Mouse (Mus musculus): ENCODE results near the gene Atg5. TPM values are rescaled to one million over a fixed set of nuclear protein-coding genes. Genes with fewer than 3 reads are reported as not detected.

Gene Atg5
- polyA plus RNA-seq, 1 experiment from 2014 or later, result 47.8 TPM

GRCm38 (mm10) chr10:44357316-44357715 lies 89.2 kb downstream of the Atg5 start:
- Histone ChIP-seq H3K4me1 (peaks cover 5% of the 10 kb centered on the region), H3K36me3 (no peaks in the 10 kb centered on the region), H3K4me2 (replicated peaks) (no peak overlapping the region), H3K9me3 (no peaks in the 10 kb centered on the region), H3K4me3 (no peak overlapping the region), H3K27ac (replicated peaks) (no peak overlapping the region), H3K27me3 (no peaks in the 10 kb centered on the region), H3K9ac (replicated peaks) (no peak overlapping the region)
- ATAC-seq (ENCODE audit: low FRiP score, low read depth), result no peak
- WGBS, result 39% methylated on average over 13 of the region's 13 CpGs

- WGBS, result 78% methylated on average over 6 of the region's 6 CpGs
- no peak overlapping the region for H3K4me3 ChIP-seq
- H3K36me3 ChIP-seq, result no peaks in the 10 kb centered on the region
- H3K9me3 ChIP-seq, result no peaks in the 10 kb centered on the region
- H3K4me1 ChIP-seq, result peaks cover 5% of the 10 kb centered on the region
- no peak overlapping the region for H3K27ac ChIP-seq (replicated peaks)
- H3K27me3 ChIP-seq, result no peaks in the 10 kb centered on the region
- no peak for ATAC-seq (ENCODE audit: low FRiP score, low read depth)
- no peak overlapping the region for H3K9ac ChIP-seq (replicated peaks)
- H3K4me2 ChIP-seq (replicated peaks), result no peak overlapping the region
These were observed 90.7 kb downstream of the Atg5 start for GRCm38 (mm10) chr10:44358816-44359215.

GRCm38 (mm10) chr10:44360632-44361031 lies 92.5 kb downstream of the Atg5 start:
- Histone ChIP-seq H3K4me2 (replicated peaks) (no peak overlapping the region), H3K36me3 (no peaks in the 10 kb centered on the region), H3K4me1 (peaks cover 5% of the 10 kb centered on the region), H3K27ac (replicated peaks) (no peak overlapping the region), H3K9ac (replicated peaks) (no peak overlapping the region), H3K27me3 (no peaks in the 10 kb centered on the region), H3K4me3 (no peak overlapping the region), H3K9me3 (no peaks in the 10 kb centered on the region)
- no peak for ATAC-seq (ENCODE audit: low FRiP score, low read depth)
- WGBS, result 85% methylated on average over 11 of the region's 11 CpGs

GRCm38 (mm10) chr10:44362435-44362834 lies 94.3 kb downstream of the Atg5 start:
- Histone ChIP-seq H3K4me3 (no peak overlapping the region), H3K9me3 (no peaks in the 10 kb centered on the region), H3K4me1 (peaks cover under 1% of the 10 kb centered on the region), H3K9ac (replicated peaks) (no peak overlapping the region), H3K27me3 (no peaks in the 10 kb centered on the region), H3K4me2 (replicated peaks) (no peak overlapping the region), H3K36me3 (no peaks in the 10 kb centered on the region), H3K27ac (replicated peaks) (no peak overlapping the region)
- no peak for ATAC-seq (ENCODE audit: low FRiP score, low read depth)
- WGBS, result 82% methylated on average over 5 of the region's 5 CpGs

- H3K27me3 ChIP-seq, result no peaks in the 10 kb centered on the region
- no peak for ATAC-seq (ENCODE audit: low FRiP score, low read depth)
- H3K9me3 ChIP-seq, result no peaks in the 10 kb centered on the region
- no peaks in the 10 kb centered on the region; the same call in 1 of the 2 replicates for H3K4me1 ChIP-seq
- WGBS, result 84% methylated on average over 9 of the region's 9 CpGs
- no peak overlapping the region for H3K4me2 ChIP-seq (replicated peaks)
- H3K9ac ChIP-seq (replicated peaks), result no peak overlapping the region
- H3K4me3 ChIP-seq, result no peak overlapping the region
- no peak overlapping the region for H3K27ac ChIP-seq (replicated peaks)
- H3K36me3 ChIP-seq, result no peaks in the 10 kb centered on the region
These were observed 94.7 kb downstream of the Atg5 start for GRCm38 (mm10) chr10:44362846-44363245.

GRCm38 (mm10) chr10:44366186-44366585 lies 98.0 kb downstream of the Atg5 start:
- Histone ChIP-seq H3K27me3 (no peaks in the 10 kb centered on the region), H3K9me3 (no peaks in the 10 kb centered on the region), H3K36me3 (no peaks in the 10 kb centered on the region), H3K4me3 (no peak overlapping the region), H3K9ac (replicated peaks) (no peak overlapping the region), H3K4me1 (no peaks in the 10 kb centered on the region), H3K4me2 (replicated peaks) (no peak overlapping the region), H3K27ac (replicated peaks) (no peak overlapping the region)
- ATAC-seq (ENCODE audit: low FRiP score, low read depth), result no peak
- WGBS, result 95% methylated on average over 2 of the region's 2 CpGs

GRCm38 (mm10) chr10:44367043-44367442 lies 98.9 kb downstream of the Atg5 start:
- 83% methylated on average over 12 of the region's 12 CpGs for WGBS
- Histone ChIP-seq H3K4me1 (no peaks in the 10 kb centered on the region), H3K4me2 (replicated peaks) (no peak overlapping the region), H3K27ac (replicated peaks) (no peak overlapping the region), H3K9me3 (no peaks in the 10 kb centered on the region), H3K9ac (replicated peaks) (no peak overlapping the region), H3K27me3 (no peaks in the 10 kb centered on the region), H3K36me3 (no peaks in the 10 kb centered on the region), H3K4me3 (no peak overlapping the region)
- no peak for ATAC-seq (ENCODE audit: low FRiP score, low read depth)

GRCm38 (mm10) chr10:44368596-44368995 lies 100.4 kb downstream of the Atg5 start:
- Histone ChIP-seq H3K36me3 (no peaks in the 10 kb centered on the region), H3K4me2 (replicated peaks) (no peak overlapping the region), H3K9me3 (no peaks in the 10 kb centered on the region), H3K4me1 (no peaks in the 10 kb centered on the region), H3K27me3 (no peaks in the 10 kb centered on the region), H3K4me3 (no peak overlapping the region), H3K9ac (replicated peaks) (no peak overlapping the region), H3K27ac (replicated peaks) (no peak overlapping the region)
- 68% methylated on average over 12 of the region's 13 CpGs for WGBS
- ATAC-seq (ENCODE audit: low FRiP score, low read depth), result no peak

GRCm38 (mm10) chr10:44370666-44371065 lies 102.5 kb downstream of the Atg5 start:
- ATAC-seq (ENCODE audit: low FRiP score, low read depth), result no peak
- H3K27ac ChIP-seq (replicated peaks), result no peak overlapping the region
- no peak overlapping the region for H3K9ac ChIP-seq (replicated peaks)
- no peaks in the 10 kb centered on the region for H3K36me3 ChIP-seq
- 76% methylated on average over 6 of the region's 6 CpGs for WGBS
- H3K9me3 ChIP-seq, result no peaks in the 10 kb centered on the region
- no peaks in the 10 kb centered on the region for H3K4me1 ChIP-seq
- H3K27me3 ChIP-seq, result no peaks in the 10 kb centered on the region
- H3K4me3 ChIP-seq, result no peak overlapping the region
- no peak overlapping the region for H3K4me2 ChIP-seq (replicated peaks)

GRCm38 (mm10) chr10:44372210-44372609 lies 104.1 kb downstream of the Atg5 start:
- Histone ChIP-seq H3K27ac (replicated peaks) (no peak overlapping the region), H3K4me1 (no peaks in the 10 kb centered on the region), H3K9me3 (no peaks in the 10 kb centered on the region), H3K27me3 (no peaks in the 10 kb centered on the region), H3K36me3 (no peaks in the 10 kb centered on the region), H3K4me3 (no peak overlapping the region), H3K4me2 (replicated peaks) (no peak overlapping the region), H3K9ac (replicated peaks) (no peak overlapping the region)
- no peak for ATAC-seq (ENCODE audit: low FRiP score, low read depth)
- WGBS, result 89% methylated on average over 3 of the region's 3 CpGs

- WGBS, result 87% methylated on average over 2 of the region's 2 CpGs
- ATAC-seq (ENCODE audit: low FRiP score, low read depth), result no peak
- H3K9ac ChIP-seq (replicated peaks), result no peak overlapping the region
These were observed 106.5 kb downstream of the Atg5 start for GRCm38 (mm10) chr10:44374678-44375077.

GRCm38 (mm10) chr10:44375501-44375900 lies 107.3 kb downstream of the Atg5 start:
- Histone ChIP-seq H3K4me2 (replicated peaks) (no peak overlapping the region), H3K4me1 (0 out of 2 replicates have a peak, but pooled peaks cover under 1% of the 10 kb centered on the region), H3K27ac (replicated peaks) (no peak overlapping the region), H3K9me3 (no peaks in the 10 kb centered on the region), H3K4me3 (no peak overlapping the region), H3K9ac (replicated peaks) (no peak overlapping the region), H3K27me3 (no peaks in the 10 kb centered on the region; the same call in 1 of the 2 replicates), H3K36me3 (no peaks in the 10 kb centered on the region)
- no peak for ATAC-seq (ENCODE audit: low FRiP score, low read depth)
- 87% methylated on average over 1 of the region's 1 CpGs for WGBS

More at GRCm38 (mm10) chr10:44374678-44375077, 106.5 kb downstream of the Atg5 start:
- Histone ChIP-seq H3K9me3 (no peaks in the 10 kb centered on the region), H3K4me3 (no peak overlapping the region), H3K27me3 (no peaks in the 10 kb centered on the region; the same call in 1 of the 2 replicates), H3K36me3 (no peaks in the 10 kb centered on the region), H3K27ac (replicated peaks) (no peak overlapping the region), H3K4me1 (no peaks in the 10 kb centered on the region), H3K4me2 (replicated peaks) (no peak overlapping the region)

- Histone ChIP-seq H3K9me3 (no peaks in the 10 kb centered on the region), H3K9ac (replicated peaks) (no peak overlapping the region), H3K27ac (replicated peaks) (no peak overlapping the region), H3K4me1 (peaks cover 8% of the 10 kb centered on the region; the same call in 1 of the 2 replicates), H3K27me3 (no peaks in the 10 kb centered on the region; the same call in 1 of the 2 replicates), H3K4me2 (replicated peaks) (no peak overlapping the region), H3K4me3 (no peak overlapping the region), H3K36me3 (no peaks in the 10 kb centered on the region)
- no peak for ATAC-seq (ENCODE audit: low FRiP score, low read depth)
- WGBS, result 85% methylated on average over 5 of the region's 5 CpGs
These were observed 109.7 kb downstream of the Atg5 start for GRCm38 (mm10) chr10:44377821-44378220.

Data from midbrain, embryonic 12.5 days (tissue).